Mouse (Mus musculus): Measurements from ENCODE around the gene Stx17.
A peak's percentile ranks its signal among the peaks of the same experiment; 100 is the strongest.

The Stx17 gene

DNA sequence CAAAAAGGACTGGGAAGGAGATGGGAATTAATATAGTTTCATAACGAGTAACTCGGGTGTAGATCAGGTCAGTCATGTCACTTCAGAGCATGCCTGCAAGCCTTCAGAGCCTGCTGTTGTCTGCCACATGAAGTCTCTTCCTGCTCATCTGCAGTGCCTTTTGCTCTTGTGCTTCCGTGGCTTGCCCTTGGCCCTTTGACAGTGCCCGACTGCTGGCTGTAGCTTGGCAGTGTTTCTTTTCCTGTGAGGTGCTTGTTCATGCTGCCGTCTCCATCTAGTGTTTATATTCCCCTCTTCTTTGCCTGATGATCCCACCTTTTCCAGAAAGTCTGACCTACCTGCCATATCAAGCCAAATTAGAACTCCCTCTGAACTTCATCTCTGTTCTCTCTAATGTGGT is 39.1 kb downstream of the Stx17 start:
- DNase-seq (ENCODE audit: extremely low spot score), result no peak

DNA sequence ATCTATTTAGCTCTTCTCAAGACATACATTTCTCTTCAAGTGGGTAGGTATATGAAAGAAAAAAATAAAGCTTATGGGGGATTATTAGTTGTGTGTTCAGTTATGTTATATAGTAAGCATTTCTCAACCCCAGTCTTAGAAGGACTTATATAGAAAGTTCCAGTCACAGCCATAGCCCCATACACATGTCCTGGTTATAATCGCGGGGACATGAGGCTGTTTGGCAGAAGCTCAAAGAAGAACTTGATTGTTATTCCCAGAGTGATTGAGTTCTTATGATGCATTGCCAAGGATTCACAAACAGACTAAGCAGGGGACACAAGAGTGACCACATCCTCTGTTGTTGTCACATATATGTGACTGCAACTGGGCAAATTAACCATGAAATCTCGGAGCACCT is 51.0 kb downstream of the Stx17 start:
- no peak for DNase-seq (ENCODE audit: extremely low spot score)

DNA sequence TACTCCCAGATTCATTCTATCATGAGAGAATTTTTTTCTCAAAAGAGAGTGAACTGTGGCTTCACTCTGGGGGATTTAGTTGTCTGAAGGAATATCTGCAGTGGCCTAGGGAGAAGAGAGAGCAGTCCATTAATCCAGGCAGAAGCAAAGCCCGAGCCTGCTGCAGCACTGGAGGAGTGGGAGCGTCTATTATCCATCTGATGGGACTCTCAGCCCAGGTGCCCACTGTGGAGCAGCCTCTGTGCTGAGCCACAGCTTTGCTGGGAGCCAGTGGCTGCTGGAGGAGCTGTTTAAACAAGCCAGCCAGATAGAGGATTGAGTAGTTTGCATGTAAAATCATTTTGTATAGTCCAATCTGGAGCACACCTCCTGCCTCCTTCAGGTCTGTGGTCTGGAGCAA is 56.2 kb downstream of the Stx17 start:
- DNase-seq (ENCODE audit: extremely low spot score), result no peak

DNA sequence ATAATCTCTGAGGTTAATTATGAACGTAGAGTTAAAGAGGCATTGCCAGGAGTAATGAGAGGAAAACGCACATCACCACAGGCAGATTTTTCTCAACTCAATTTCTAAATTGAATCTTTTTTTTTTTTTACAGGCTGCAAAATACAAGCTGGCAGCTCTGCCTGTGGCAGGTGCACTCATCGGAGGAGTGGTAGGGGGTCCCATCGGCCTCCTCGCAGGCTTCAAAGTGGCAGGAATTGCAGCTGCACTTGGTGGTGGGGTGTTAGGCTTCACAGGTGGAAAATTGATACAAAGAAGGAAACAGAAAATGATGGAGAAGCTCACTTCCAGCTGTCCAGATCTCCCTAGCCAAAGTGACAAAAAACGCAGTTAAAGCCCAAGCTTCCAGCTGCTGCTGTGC is 56.7 kb downstream of the Stx17 start:
- no peak for DNase-seq (ENCODE audit: extremely low spot score)

DNA sequence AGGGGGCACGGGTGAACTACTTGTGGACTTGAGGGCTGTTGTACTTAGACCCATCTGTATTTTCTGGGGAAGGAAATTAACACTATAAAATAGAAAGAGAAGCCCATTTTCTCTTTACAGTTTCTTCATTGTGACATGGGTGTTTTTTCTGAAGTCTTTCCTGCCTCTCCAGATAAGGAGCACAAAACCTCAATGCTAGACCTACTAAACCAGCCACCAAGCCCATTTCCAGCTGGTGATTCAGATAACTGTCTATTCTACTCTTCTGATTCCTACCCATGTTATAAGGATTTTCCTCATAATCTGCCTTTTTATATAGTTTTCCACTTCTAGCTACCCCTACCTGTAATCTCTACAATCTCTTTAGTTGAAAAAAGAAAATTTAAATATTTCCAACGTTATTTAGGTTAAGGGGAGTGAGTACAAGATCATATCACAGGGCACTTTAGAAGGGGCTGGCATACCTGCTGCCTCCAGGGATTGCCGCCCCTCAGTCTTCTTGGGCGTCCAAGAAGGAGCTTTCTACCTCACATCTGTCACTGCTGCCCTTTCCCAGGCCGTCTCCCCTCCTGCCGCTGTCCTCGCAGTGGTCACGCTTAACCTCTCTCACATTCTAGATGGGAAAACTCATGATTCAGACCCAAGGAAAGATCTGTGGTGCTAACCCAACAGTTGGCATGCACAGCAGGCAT is 57.5 kb downstream of the Stx17 start:
- DNase-seq (ENCODE audit: extremely low spot score), result no peak

DNA sequence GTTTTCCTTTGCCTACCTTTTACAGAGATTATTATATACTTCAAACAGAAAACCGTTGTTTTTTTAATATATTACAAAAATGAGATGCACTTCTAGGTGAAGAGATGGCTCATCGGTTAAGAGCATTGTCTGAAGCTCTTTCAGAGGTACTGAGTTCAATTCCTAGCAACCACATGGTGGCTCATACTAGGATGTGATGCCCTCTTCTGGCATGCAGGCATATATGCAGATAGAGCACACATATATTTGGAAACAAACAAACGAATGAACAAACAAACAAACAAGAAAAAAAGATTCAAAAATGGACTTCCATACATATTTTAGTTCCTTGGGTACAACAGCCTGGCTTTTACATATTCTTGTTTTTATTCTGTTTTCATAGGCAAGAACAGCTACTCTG is 73.2 kb downstream of the Stx17 start:
- DNase-seq (ENCODE audit: extremely low spot score), result no peak

DNA sequence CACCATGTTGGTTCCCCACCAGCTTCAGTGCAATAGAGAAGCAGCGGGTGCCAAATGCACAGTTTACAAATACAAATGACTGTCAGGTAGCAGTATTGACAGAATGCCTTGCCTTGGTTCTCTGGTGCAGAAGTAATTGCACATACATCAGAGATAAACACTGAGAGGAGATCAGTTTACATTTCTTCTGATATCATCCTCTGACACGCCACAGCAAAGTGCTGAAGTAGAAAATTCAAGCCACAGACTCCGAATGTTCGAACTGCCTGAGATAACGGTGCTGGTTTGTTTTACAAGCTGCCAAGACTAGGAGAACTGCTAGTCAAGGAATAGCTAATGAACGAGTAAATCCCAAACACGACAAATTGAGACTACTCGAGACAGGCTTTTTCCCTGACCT is 73.7 kb downstream of the Stx17 start:
- no peak for DNase-seq (ENCODE audit: extremely low spot score)

DNA sequence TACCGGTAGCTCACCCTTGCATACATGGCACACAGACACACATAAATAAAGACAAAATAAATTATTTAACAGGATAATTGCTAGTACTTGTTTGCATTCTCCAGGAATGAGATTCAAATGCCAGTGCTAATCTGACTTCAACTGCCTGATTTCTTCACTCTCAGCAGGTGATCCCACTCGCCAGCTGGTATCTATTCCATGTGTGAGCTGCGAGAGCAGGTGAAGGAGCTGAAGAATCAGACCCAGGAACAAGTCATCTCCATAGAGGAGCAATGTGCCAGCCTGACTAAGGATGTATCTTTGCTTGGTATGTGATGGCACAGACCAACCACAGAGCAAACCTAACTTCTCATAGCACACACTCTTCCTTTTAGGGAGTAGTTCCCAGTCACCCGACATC is 78.8 kb downstream of the Stx17 start:
- DNase-seq (ENCODE audit: extremely low spot score), result no peak

DNA sequence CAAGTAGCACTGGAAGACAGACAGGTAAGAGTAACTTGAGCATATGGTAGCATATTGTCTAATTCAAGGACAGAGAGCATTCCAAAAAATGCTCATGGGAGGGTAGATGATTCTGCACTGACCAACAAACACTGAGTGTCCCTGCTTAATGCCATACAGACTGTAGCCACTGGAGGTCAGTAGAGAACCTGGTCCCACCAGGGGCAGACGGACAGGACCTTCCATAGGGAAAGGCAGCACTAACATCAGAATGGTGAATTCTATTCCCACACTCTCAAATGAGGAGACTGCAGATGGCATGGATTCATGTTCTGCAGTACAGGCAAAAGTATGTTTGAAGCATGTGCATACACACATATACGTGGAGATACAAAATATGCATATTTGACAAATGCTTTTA is 100.5 kb downstream of the Stx17 start:
- DNase-seq (ENCODE audit: extremely low spot score), result peak; percentile 55

DNA sequence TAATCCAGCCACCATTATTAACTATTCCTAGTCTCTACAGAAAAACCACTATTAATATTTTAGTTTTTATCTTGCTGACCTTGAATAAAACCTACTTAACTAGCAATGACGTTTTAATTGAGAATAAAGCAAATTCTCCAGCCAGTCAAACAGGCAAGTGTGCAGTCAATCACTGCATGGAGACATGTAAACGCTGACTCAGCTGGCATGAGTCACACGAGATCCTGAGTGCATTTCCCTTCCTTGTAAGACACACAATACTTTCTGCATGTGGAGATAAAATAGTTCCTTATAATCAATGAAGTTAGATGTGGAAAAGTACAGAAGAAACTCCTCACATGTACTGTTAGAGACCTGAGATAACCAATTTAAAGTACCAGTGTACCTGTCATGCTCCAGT is 100.9 kb downstream of the Stx17 start:
- no peak for DNase-seq (ENCODE audit: extremely low spot score)

DNA sequence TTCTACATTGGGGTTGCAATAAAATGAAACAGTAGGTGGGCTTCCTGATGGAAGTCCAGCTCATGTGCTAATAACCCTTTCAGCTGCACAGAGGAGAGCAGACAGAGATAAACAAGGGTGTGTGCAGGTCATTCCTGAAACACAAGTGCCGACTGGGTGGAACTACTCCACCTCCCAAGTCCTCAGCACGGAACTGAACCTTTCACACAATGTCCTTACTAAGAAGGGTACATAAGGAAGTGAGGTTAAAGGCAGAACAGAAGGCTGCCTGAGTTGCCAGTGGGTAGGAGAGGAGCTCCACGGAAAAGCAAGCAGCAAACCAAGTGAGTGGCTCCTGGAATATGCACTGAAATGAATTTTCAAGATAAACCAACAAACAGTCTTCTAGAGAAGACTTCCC is 102.1 kb downstream of the Stx17 start:
- no peak for DNase-seq (ENCODE audit: extremely low spot score)
